Mouse (Mus musculus): Measurements from ENCODE around the gene Hoxc12.

DNA sequence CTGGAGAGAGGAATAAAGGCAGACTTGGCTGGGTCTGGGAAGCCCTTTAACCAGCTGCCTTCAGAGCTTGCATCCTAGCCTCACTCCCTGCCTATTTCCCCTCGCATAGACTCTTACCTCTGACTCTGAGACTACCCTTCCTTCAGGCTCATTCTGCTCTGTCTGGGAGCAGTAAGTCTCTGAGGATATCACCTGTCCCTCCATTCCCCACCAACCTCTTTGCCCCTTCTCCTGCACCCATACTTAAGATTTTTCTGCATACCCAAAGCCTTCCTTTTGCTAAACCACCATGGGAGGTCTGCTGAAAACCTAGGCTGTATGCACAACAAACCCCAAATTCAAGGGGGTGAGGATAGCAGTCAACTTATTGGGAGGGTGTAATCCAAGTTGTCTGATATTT is 43.4 kb downstream of the Hoxc12 start:
- TF ChIP-seq CTCF (conservative IDR thresholded peaks at IDR 0.05; ENCODE audit: low read length) = no peak
- TF ChIP-seq NANOG (IDR thresholded peaks at IDR 0.05; ENCODE audit: borderline replicate concordance, low read length) = no peak
